Mouse (Mus musculus): ENCODE data around the gene Srbd1.

GRCm38 (mm10) chr17:86038211-86038648, 106.7 kb downstream of the Srbd1 start:
- TF ChIP-seq POLR2A (IDR thresholded peaks at IDR 0.05; ENCODE audit: insufficient read depth, low read depth, low read length) (no peak), CTCF (IDR thresholded peaks at IDR 0.05; ENCODE audit: insufficient read depth, low read depth, low read length) (no peak)
